ENCODE assay signal across 28 mouse cellular contexts in the genomic region with DNA sequence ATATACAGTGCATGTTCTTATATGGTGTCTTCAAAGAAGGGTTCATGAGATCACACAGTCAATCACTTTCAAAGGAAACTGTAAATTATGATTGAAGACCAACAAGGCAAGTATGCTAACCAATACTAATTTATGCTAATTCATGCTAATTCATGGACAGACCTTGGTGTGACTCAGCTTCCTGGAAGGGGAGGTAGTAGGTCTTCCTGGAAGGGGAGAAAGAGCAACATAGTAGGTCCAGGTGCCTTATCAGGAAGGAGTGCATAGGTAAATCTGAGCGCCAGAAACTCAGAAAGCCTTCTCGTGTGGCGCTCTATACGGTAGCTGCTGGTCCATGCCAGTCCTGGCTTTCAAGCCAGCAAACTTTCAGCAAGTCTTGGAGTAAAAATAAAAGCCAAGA. TPM values are rescaled to one million over a fixed set of nuclear protein-coding genes. Genes with fewer than 3 reads are reported as not detected.
DNase-seq lines count a peak whose midpoint lies in the region; ATAC-seq and TF ChIP-seq lines count a peak whose summit lies in the region.
"Had no signal": no experiment of that assay in that cellular context is flagged by ENCODE, and none has a peak within 500 bp of the region (broad histone marks: within the 10 kb centered on the region; RNA-seq: fewer than 3 reads in every experiment).

No protein-coding gene starts in this region.

- H3K4me3 ChIP-seq in CH12.LX (replicated peaks in 1 of 3; ENCODE audit: low read depth in 2 of 3, low read length in 2 of 3, poor library complexity in 1 of 3) = no peak overlapping the region
- H3K4me3 ChIP-seq in liver, embryonic 13.5 days (replicated peaks) = no peak overlapping the region
- no peak overlapping the region for H3K4me3 ChIP-seq in midbrain, embryonic 15.5 days
- H3K4me3 ChIP-seq in neural tube, embryonic 15.5 days (replicated peaks) = no peak overlapping the region
- H3K4me3 ChIP-seq: embryonic facial prominence, embryonic 10.5 days; embryonic facial prominence, embryonic 15.5 days; forebrain, embryonic 15.5 days; heart, embryonic 15.5 days; hindbrain, embryonic 13.5 days; limb, embryonic 10.5 days; limb, embryonic 15.5 days had no signal

- WGBS in liver, embryonic 13.5 days (ENCODE audit: insufficient replicate concordance) = 66% methylated on average over 4 of the region's 4 CpGs
- WGBS in midbrain, embryonic 15.5 days = 92% methylated on average over 4 of the region's 4 CpGs
- 95% methylated on average over 4 of the region's 4 CpGs for WGBS in neural tube, embryonic 15.5 days

- H3K4me2 ChIP-seq in CH12.LX (ENCODE audit: insufficient read depth, low read depth, poor library complexity, severe bottlenecking) = no peak overlapping the region
- no peak overlapping the region for H3K4me2 ChIP-seq in liver, embryonic 13.5 days
- no peak overlapping the region for H3K4me2 ChIP-seq in midbrain, embryonic 15.5 days
- H3K4me2 ChIP-seq in neural tube, embryonic 15.5 days = no peak overlapping the region
- H3K4me2 ChIP-seq: embryonic facial prominence, embryonic 15.5 days; forebrain, embryonic 15.5 days; heart, embryonic 15.5 days; hindbrain, embryonic 13.5 days; limb, embryonic 15.5 days; lung, embryonic 14.5 days had no signal

- no peaks in the 10 kb centered on the region for H3K79me2 ChIP-seq in CH12.LX (replicated peaks; ENCODE audit: control insufficient read depth, extremely low read depth, insufficient read depth, poor library complexity, severe bottlenecking)

- peaks cover 3 to 57% of the 10 kb centered on the region in 2 experiments; a peak in 3 of 4 replicates for H3K4me1 ChIP-seq in CH12.LX (ENCODE audit: control insufficient read depth in 1 of 2, insufficient read depth in 2 of 2)
- peaks cover 65% of the 10 kb centered on the region for H3K4me1 ChIP-seq in liver, embryonic 13.5 days (replicated peaks)
- H3K4me1 ChIP-seq in midbrain, embryonic 15.5 days = no peaks in the 10 kb centered on the region
- H3K4me1 ChIP-seq in neural tube, embryonic 15.5 days = no peaks in the 10 kb centered on the region
- H3K4me1 ChIP-seq: embryonic facial prominence, embryonic 15.5 days; forebrain, embryonic 15.5 days; hindbrain, embryonic 13.5 days; limb, embryonic 10.5 days; limb, embryonic 15.5 days had no signal

- TF ChIP-seq EP300 in CH12.LX (IDR thresholded peaks at IDR 0.05; ENCODE audit: low read length) = no peak

- no peak for TF ChIP-seq CTCF in CH12.LX (conservative IDR thresholded peaks at IDR 0.05 in 1 of 2, IDR thresholded peaks at IDR 0.05 in 1 of 2; ENCODE audit: low read depth in 2 of 2, low read length in 2 of 2)

- H3K9me3 ChIP-seq in CH12.LX (replicated peaks; ENCODE audit: low read length) = no peaks in the 10 kb centered on the region
- no peaks in the 10 kb centered on the region for H3K9me3 ChIP-seq in liver, embryonic 13.5 days (replicated peaks)
- no peaks in the 10 kb centered on the region for H3K9me3 ChIP-seq in midbrain, embryonic 15.5 days
- no peaks in the 10 kb centered on the region for H3K9me3 ChIP-seq in neural tube, embryonic 15.5 days (replicated peaks)
- H3K9me3 ChIP-seq: embryonic facial prominence, embryonic 10.5 days; embryonic facial prominence, embryonic 15.5 days; forebrain, embryonic 15.5 days; heart, embryonic 15.5 days; hindbrain, embryonic 13.5 days; limb, embryonic 10.5 days; limb, embryonic 15.5 days had no signal

- dilution Hi-C loops in CH12.LX (cut with MboI; ENCODE audit: extremely low pct_ligation_motif_present, extremely low pct_unique_long_range_greater_than_20kb, low sequenced_read_pairs) = no loop called here

- ATAC-seq in liver, embryonic 13.5 days (ENCODE audit: low read depth) = 0 out of 2 replicates have a peak, but pooled peaks have one; percentile 29
- ATAC-seq in midbrain, embryonic 15.5 days (replicated peaks) = no peak
- ATAC-seq in neural tube, embryonic 15.5 days (ENCODE audit: low FRiP score) = no peak
- ATAC-seq: forebrain, embryonic 15.5 days; Patski had no signal

- TF ChIP-seq RAD21 in CH12.LX (IDR thresholded peaks at IDR 0.05; ENCODE audit: low read depth, low read length) = no peak

- in situ Hi-C loops in CH12.LX (cut with MboI; ENCODE audit: low pct_ligation_motif_present, low pct_unique_long_range_greater_than_20kb, low sequenced_read_pairs) = no loop called here

- H3K9ac ChIP-seq in CH12.LX (ENCODE audit: insufficient read depth, low read depth) = no peak overlapping the region
- no peak overlapping the region for H3K9ac ChIP-seq in liver, embryonic 13.5 days
- no peak overlapping the region for H3K9ac ChIP-seq in midbrain, embryonic 15.5 days
- H3K9ac ChIP-seq in neural tube, embryonic 15.5 days (replicated peaks) = no peak overlapping the region
- H3K9ac ChIP-seq: embryonic facial prominence, embryonic 15.5 days; forebrain, embryonic 15.5 days; heart, embryonic 15.5 days; hindbrain, embryonic 13.5 days; limb, embryonic 15.5 days; lung, embryonic 14.5 days had no signal

- H3K27ac ChIP-seq in CH12.LX (ENCODE audit: insufficient read depth, low read depth) = no peak overlapping the region
- peak overlapping the region; percentile 40 for H3K27ac ChIP-seq in liver, embryonic 13.5 days
- no peak overlapping the region for H3K27ac ChIP-seq in midbrain, embryonic 15.5 days
- H3K27ac ChIP-seq in neural tube, embryonic 15.5 days (replicated peaks) = no peak overlapping the region
- H3K27ac ChIP-seq: embryonic facial prominence, embryonic 10.5 days; embryonic facial prominence, embryonic 15.5 days; forebrain, embryonic 15.5 days; heart, embryonic 15.5 days; hindbrain, embryonic 13.5 days; limb, embryonic 10.5 days; limb, embryonic 15.5 days had no signal

- no peak for TF ChIP-seq POLR2A in CH12.LX (IDR thresholded peaks at IDR 0.05; ENCODE audit: low read depth, low read length)

- DNase-seq in CD4-positive helper T cell, adult 2 months (ENCODE audit: low read depth, low spot score) = peak; percentile 6
- no peak for DNase-seq in CH12.LX (ENCODE audit: extremely low read depth)
- DNase-seq in c-Kit-positive CD71-positive TER-119-positive erythroid progenitor cells, embryonic 14.5 days (ENCODE audit: low spot score) = peak; percentile 46
- DNase-seq in liver, embryonic 13.5 days = peak; percentile 40
- DNase-seq in cerebellum, adult 9-11 months = no peak
- no peak for DNase-seq in kidney, postnatal 36 days
- DNase-seq: adrenal gland, postnatal 25 days; cerebellum, adult 2 months; cerebellum, postnatal 25 days; kidney, adult 2 months; layer of hippocampus, postnatal 36 days; lung, embryonic 14.5 days; lung, postnatal 14 days; midbrain, embryonic 14.5 days; right cerebral cortex, adult 18-20 months; spleen, adult 18-20 months; thymus, adult 2 months; thymus, postnatal 36 days had no signal

- no peaks in the 10 kb centered on the region for H3K27me3 ChIP-seq in CH12.LX (replicated peaks)
- no peaks in the 10 kb centered on the region for H3K27me3 ChIP-seq in liver, embryonic 13.5 days
- H3K27me3 ChIP-seq in midbrain, embryonic 15.5 days (replicated peaks) = no peaks in the 10 kb centered on the region
- no peaks in the 10 kb centered on the region for H3K27me3 ChIP-seq in neural tube, embryonic 15.5 days (replicated peaks)
- H3K27me3 ChIP-seq: embryonic facial prominence, embryonic 15.5 days; forebrain, embryonic 15.5 days; hindbrain, embryonic 13.5 days; limb, embryonic 15.5 days; Patski had no signal

- H3K36me3 ChIP-seq in CH12.LX (replicated peaks in 1 of 2; ENCODE audit: control insufficient read depth in 1 of 2, insufficient read depth in 1 of 2, low read length in 1 of 2) = peaks cover 10 to 90% of the 10 kb centered on the region in 2 experiments
- H3K36me3 ChIP-seq in liver, embryonic 13.5 days = no peaks in the 10 kb centered on the region
- no peaks in the 10 kb centered on the region for H3K36me3 ChIP-seq in midbrain, embryonic 15.5 days (replicated peaks)
- H3K36me3 ChIP-seq in neural tube, embryonic 15.5 days = no peaks in the 10 kb centered on the region
- H3K36me3 ChIP-seq: embryonic facial prominence, embryonic 10.5 days; embryonic facial prominence, embryonic 15.5 days; forebrain, embryonic 15.5 days; heart, embryonic 15.5 days; hindbrain, embryonic 13.5 days; limb, embryonic 10.5 days; limb, embryonic 15.5 days had no signal

TF ChIP-seq in CH12.LX, 34 proteins besides CTCF, POLR2A, EP300 and RAD21:
- TF ChIP-seq BHLHE40 (IDR thresholded peaks at IDR 0.05; ENCODE audit: low read depth, low read length) = no peak
- no peak for TF ChIP-seq NELFE (IDR thresholded peaks at IDR 0.05; ENCODE audit: low read depth, low read length)
- TF ChIP-seq UBTF (IDR thresholded peaks at IDR 0.05; ENCODE audit: low read depth, low read length) = no peak
- 0 out of 2 replicates have a peak, but pooled peaks have one; percentile 36 for TF ChIP-seq ZKSCAN1 (IDR thresholded peaks at IDR 0.05; ENCODE audit: borderline replicate concordance, low read depth, low read length)

RNA-seq across cellular contexts. Expression of a gene that starts 8.8 kb away (rescaled TPM):
- total RNA-seq in CH12.LX (2012; rRNA removed) (9.3 and 11.7 TPM in 2 replicates), CH12.LX (2014; rRNA removed) (11.2 and 12.5 TPM in 2 replicates)
- polyA plus RNA-seq in CH12.LX (2012; ENCODE audit: insufficient read length, low read depth) = 16.5 TPM in 2 replicates
- 2.8 and 3.6 TPM in 2 replicates for polyA plus RNA-seq in liver, embryonic 13.5 days (2015; fragmentation: Nextera tagmentation; extraction: Ambion mirVana)
- 1.8 and 1.9 TPM in 2 replicates for polyA plus RNA-seq in midbrain, embryonic 15.5 days (2015; fragmentation: Nextera tagmentation; extraction: Ambion mirVana)
- polyA plus RNA-seq in neural tube, embryonic 15.5 days (2015; fragmentation: Nextera tagmentation; extraction: Ambion mirVana) = 3.6 and 6.3 TPM in 2 replicates

Comparison
In these comparisons a context has a peak if more than half of its experiments do, and no peak if none do; other contexts are left out.
1. DNase-seq: peak in CD4-positive helper T cell, adult 2 months (single experiment), c-Kit-positive CD71-positive TER-119-positive erythroid progenitor cells, embryonic 14.5 days (single experiment) and liver, embryonic 13.5 days (single experiment); none in CH12.LX (single experiment), cerebellum, adult 9-11 months (single experiment) and kidney, postnatal 36 days (0 of 2).